ENCODE assay signal across 8 mouse cellular contexts in the genomic region with DNA sequence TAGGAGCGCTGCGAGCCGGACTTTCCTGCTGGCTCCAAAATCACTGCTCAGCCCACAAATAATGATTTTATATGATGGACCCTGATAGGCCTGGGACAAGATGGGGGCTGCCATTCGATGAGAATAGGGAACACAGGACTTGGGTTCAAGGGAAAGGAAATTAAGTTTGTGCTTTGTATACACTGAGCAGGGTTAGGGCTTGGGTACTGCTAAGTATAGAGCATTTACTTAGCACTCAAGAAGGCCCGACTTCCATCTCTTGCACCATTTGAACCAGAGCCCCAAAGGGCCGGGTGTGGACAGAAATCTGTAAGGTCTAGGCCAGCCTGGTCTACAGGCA. TPM values are rescaled to one million over a fixed set of nuclear protein-coding genes. Genes with fewer than 3 reads are reported as not detected.
A peak's percentile ranks its signal among the peaks of the same experiment; 100 is the strongest.
DNase-seq lines count a peak whose midpoint lies in the region; ATAC-seq and TF ChIP-seq lines count a peak whose summit lies in the region.

No protein-coding gene starts in this region.

- TF ChIP-seq CTCF in E14TG2a.4 (conservative IDR thresholded peaks at IDR 0.05; ENCODE audit: low read length): no peak
- no peak for TF ChIP-seq CTCF in liver, postnatal 0 days (IDR thresholded peaks at IDR 0.05; ENCODE audit: low read depth)

- H3K36me3 ChIP-seq in heart, embryonic 12.5 days: no peaks in the 10 kb centered on the region
- peaks cover 27% of the 10 kb centered on the region for H3K36me3 ChIP-seq in E14TG2a.4 (ENCODE audit: insufficient read depth, low read length)
- no peaks in the 10 kb centered on the region for H3K36me3 ChIP-seq in forebrain, embryonic 15.5 days
- H3K36me3 ChIP-seq in liver, postnatal 0 days (replicated peaks; ENCODE audit: insufficient read depth, low read length): no peaks in the 10 kb centered on the region

- peak overlapping the region; percentile 74 for H3K4me2 ChIP-seq in heart, embryonic 12.5 days
- H3K4me2 ChIP-seq in forebrain, embryonic 15.5 days (replicated peaks): peak overlapping the region; percentile 75
- peak overlapping the region; percentile 99 for H3K4me2 ChIP-seq in liver, postnatal 0 days (ENCODE audit: low read depth, low read length)

- H3K4me3 ChIP-seq in heart, embryonic 12.5 days: peak overlapping the region; percentile 59
- H3K4me3 ChIP-seq in E14TG2a.4 (replicated peaks; ENCODE audit: low read length): peak overlapping the region; percentile 93
- peak overlapping the region; percentile 64 for H3K4me3 ChIP-seq in forebrain, embryonic 15.5 days
- peak overlapping the region; percentile 83 for H3K4me3 ChIP-seq in liver, postnatal 0 days (ENCODE audit: low read depth, low read length)

- peak overlapping the region; percentile 29; the same call in 1 of the 2 replicates for H3K27ac ChIP-seq in heart, embryonic 12.5 days (ENCODE audit: poor library complexity, severe bottlenecking)
- H3K27ac ChIP-seq in forebrain, embryonic 15.5 days (replicated peaks): peak overlapping the region; percentile 81
- H3K27ac ChIP-seq in liver, postnatal 0 days (ENCODE audit: low read depth): no peak overlapping the region

- ATAC-seq in heart, embryonic 12.5 days (ENCODE audit: insufficient number of reproducible peaks, low FRiP score): peak; percentile 1; the same call in 1 of the 2 replicates
- ATAC-seq in forebrain, embryonic 15.5 days (replicated peaks): peak; percentile 63
- ATAC-seq in liver, postnatal 0 days: no peak
- ATAC-seq in CD4-positive, CD25-positive, alpha-beta regulatory T cell, adult 4 months: no peak

- 0 out of 2 replicates have a peak, but pooled peaks cover 3% of the 10 kb centered on the region for H3K9me3 ChIP-seq in heart, embryonic 12.5 days (replicated peaks)
- peaks cover 9% of the 10 kb centered on the region for H3K9me3 ChIP-seq in E14TG2a.4 (ENCODE audit: low read length)
- H3K9me3 ChIP-seq in forebrain, embryonic 15.5 days: peaks cover 5% of the 10 kb centered on the region; the same call in 1 of the 2 replicates
- H3K9me3 ChIP-seq in liver, postnatal 0 days (ENCODE audit: low read length): no peaks in the 10 kb centered on the region

- peaks cover 30% of the 10 kb centered on the region for H3K4me1 ChIP-seq in heart, embryonic 12.5 days (replicated peaks)
- peaks cover 41% of the 10 kb centered on the region for H3K4me1 ChIP-seq in E14TG2a.4 (replicated peaks; ENCODE audit: low read depth, low read length)
- H3K4me1 ChIP-seq in forebrain, embryonic 15.5 days: peaks cover 24% of the 10 kb centered on the region
- peaks cover 23% of the 10 kb centered on the region for H3K4me1 ChIP-seq in liver, postnatal 0 days (ENCODE audit: insufficient read depth)

- TF ChIP-seq EP300 in liver, postnatal 0 days (IDR thresholded peaks at IDR 0.05; ENCODE audit: low read depth): no peak

- H3K27me3 ChIP-seq in heart, embryonic 12.5 days (replicated peaks): no peaks in the 10 kb centered on the region
- no peaks in the 10 kb centered on the region for H3K27me3 ChIP-seq in E14TG2a.4 (ENCODE audit: insufficient read depth, low read length)
- no peaks in the 10 kb centered on the region for H3K27me3 ChIP-seq in forebrain, embryonic 15.5 days
- no peaks in the 10 kb centered on the region for H3K27me3 ChIP-seq in liver, postnatal 0 days (ENCODE audit: insufficient read depth, low read length)

- no peak for DNase-seq in heart, adult 18-20 months
- DNase-seq in liver, postnatal 0 days: no peak
- no peak for DNase-seq in gastrocnemius, postnatal 10 days
- DNase-seq in thymus, postnatal 10 days (ENCODE audit: low spot score in 2 of 2): no peak

- WGBS in heart, embryonic 12.5 days: 35% methylated on average over 6 of the region's 6 CpGs
- WGBS in forebrain, embryonic 15.5 days: 34% methylated on average over 6 of the region's 6 CpGs
- 31% methylated on average over 6 of the region's 6 CpGs for WGBS in liver, postnatal 0 days (ENCODE audit: insufficient replicate concordance)

- H3K9ac ChIP-seq in heart, embryonic 12.5 days: peak overlapping the region; percentile 73; the same call in 1 of the 2 replicates
- peak overlapping the region; percentile 42 for H3K9ac ChIP-seq in forebrain, embryonic 15.5 days (replicated peaks)
- H3K9ac ChIP-seq in liver, postnatal 0 days (replicated peaks): no peak overlapping the region

RNA-seq across cellular contexts. Expression of gene Tmem97, which starts 0.5 kb away (rescaled TPM):
- polyA plus RNA-seq in heart, embryonic 12.5 days (2016; fragmentation: Nextera tagmentation; extraction: Ambion mirVana): 58.4 and 65.9 TPM in 2 replicates
- total RNA-seq in heart, adult 18-20 months (2021): 1 to 10 TPM; 4.2 to 6.1 TPM
- polyA plus RNA-seq in forebrain, embryonic 15.5 days (2015; fragmentation: Nextera tagmentation; extraction: Ambion mirVana): 30.4 and 35.2 TPM in 2 replicates
- 79.2 and 81.5 TPM in 2 replicates for polyA plus RNA-seq in liver, postnatal 0 days (2015; fragmentation: Nextera tagmentation; extraction: Ambion mirVana)
- polyA plus RNA-seq in CD4-positive, CD25-positive, alpha-beta regulatory T cell, adult 4 months (2017; shearing (Covaris generic)): 10 to 100 TPM; 17.4 to 21.3 TPM
- 10 to 100 TPM; 11.9 to 13.9 TPM for total RNA-seq in gastrocnemius, postnatal 10 days (2021)

RNA-seq across cellular contexts. Expression of gene Ift20, which starts 14.9 kb away (rescaled TPM):
- polyA plus RNA-seq in heart, embryonic 12.5 days (2016; fragmentation: Nextera tagmentation; extraction: Ambion mirVana): 96.2 and 104 TPM in 2 replicates
- total RNA-seq in heart, adult 18-20 months (2021): 10 to 100 TPM; 31.9 to 32.6 TPM
- 112 and 113 TPM in 2 replicates for polyA plus RNA-seq in forebrain, embryonic 15.5 days (2015; fragmentation: Nextera tagmentation; extraction: Ambion mirVana)
- 82.3 and 85.1 TPM in 2 replicates for polyA plus RNA-seq in liver, postnatal 0 days (2015; fragmentation: Nextera tagmentation; extraction: Ambion mirVana)
- 100 to 1,000 TPM; 121 to 138 TPM for polyA plus RNA-seq in CD4-positive, CD25-positive, alpha-beta regulatory T cell, adult 4 months (2017; shearing (Covaris generic))
- total RNA-seq in gastrocnemius, postnatal 10 days (2021): 10 to 100 TPM; 28.0 to 39.1 TPM

RNA-seq across cellular contexts. Expression of gene Tnfaip1, which starts 14.9 kb away (rescaled TPM):
- polyA plus RNA-seq in heart, embryonic 12.5 days (2016; fragmentation: Nextera tagmentation; extraction: Ambion mirVana): 80.1 and 83.8 TPM in 2 replicates
- 10 to 100 TPM; 37.6 to 43.3 TPM for total RNA-seq in heart, adult 18-20 months (2021)
- 66.8 and 67.1 TPM in 2 replicates for polyA plus RNA-seq in forebrain, embryonic 15.5 days (2015; fragmentation: Nextera tagmentation; extraction: Ambion mirVana)
- polyA plus RNA-seq in liver, postnatal 0 days (2015; fragmentation: Nextera tagmentation; extraction: Ambion mirVana): 12.9 and 13.1 TPM in 2 replicates
- polyA plus RNA-seq in CD4-positive, CD25-positive, alpha-beta regulatory T cell, adult 4 months (2017; shearing (Covaris generic)): 10 to 100 TPM; 19.2 to 22.6 TPM
- total RNA-seq in gastrocnemius, postnatal 10 days (2021): 10 to 100 TPM; 39.3 to 42.6 TPM

RNA-seq across cellular contexts. Expression of gene Poldip2, which starts 39.0 kb away (rescaled TPM):
- 146 TPM in 2 replicates for polyA plus RNA-seq in heart, embryonic 12.5 days (2016; fragmentation: Nextera tagmentation; extraction: Ambion mirVana)
- 100 to 1,000 TPM; 150 to 158 TPM for total RNA-seq in heart, adult 18-20 months (2021)
- 205 and 217 TPM in 2 replicates for polyA plus RNA-seq in forebrain, embryonic 15.5 days (2015; fragmentation: Nextera tagmentation; extraction: Ambion mirVana)
- polyA plus RNA-seq in liver, postnatal 0 days (2015; fragmentation: Nextera tagmentation; extraction: Ambion mirVana): 94.2 and 96.6 TPM in 2 replicates
- 10 to 100 TPM; 13.9 to 19.9 TPM for polyA plus RNA-seq in CD4-positive, CD25-positive, alpha-beta regulatory T cell, adult 4 months (2017; shearing (Covaris generic))
- 100 to 1,000 TPM in 1 of 2 experiments, 10 to 100 TPM in 1; 99.9 to 109 TPM for total RNA-seq in gastrocnemius, postnatal 10 days (2021)

RNA-seq across cellular contexts. Expression of gene Tmem199, which starts 39.1 kb away (rescaled TPM):
- polyA plus RNA-seq in heart, embryonic 12.5 days (2016; fragmentation: Nextera tagmentation; extraction: Ambion mirVana): 49.6 and 49.9 TPM in 2 replicates
- total RNA-seq in heart, adult 18-20 months (2021): 10 to 100 TPM; 10.4 to 12.2 TPM
- 86.1 and 86.7 TPM in 2 replicates for polyA plus RNA-seq in forebrain, embryonic 15.5 days (2015; fragmentation: Nextera tagmentation; extraction: Ambion mirVana)
- 21.1 TPM in 2 replicates for polyA plus RNA-seq in liver, postnatal 0 days (2015; fragmentation: Nextera tagmentation; extraction: Ambion mirVana)
- polyA plus RNA-seq in CD4-positive, CD25-positive, alpha-beta regulatory T cell, adult 4 months (2017; shearing (Covaris generic)): 10 to 100 TPM; 51.4 to 71.8 TPM
- total RNA-seq in gastrocnemius, postnatal 10 days (2021): 10 to 100 TPM; 14.2 to 16.3 TPM

Comparison
In these comparisons a context has a peak if more than half of its experiments do, and no peak if none do; other contexts are left out.
1. ATAC-seq: peak in heart, embryonic 12.5 days (single experiment) and forebrain, embryonic 15.5 days (single experiment); none in liver, postnatal 0 days (single experiment) and CD4-positive, CD25-positive, alpha-beta regulatory T cell, adult 4 months (single experiment).
2. Peak in every context shown above with its lines, with median percentiles within 50 percentile points of each other: H3K4me2 ChIP-seq and H3K4me3 ChIP-seq.